Mouse (Mus musculus) cortical plate, adult 2 months (tissue): ENCODE results near the gene Fxyd2.

Experiments
- CTCF ChIP-seq: fragments of 200-500 bp; IDR thresholded peaks from 2 replicates; pipeline ENCODE4 v1.5.1; 2011; ENCODE audit warnings: mild to moderate bottlenecking, control low read depth, low read length; ENCODE audit not compliant: insufficient read depth; ENCODE audit errors: extremely low read depth
- POLR2A ChIP-seq: fragments of 200-500 bp; IDR thresholded peaks from 2 replicates; pipeline ENCODE4 v1.6.1; 2011; ENCODE audit warnings: mild to moderate bottlenecking, low read length, control low read depth; ENCODE audit not compliant: insufficient read depth; ENCODE audit errors: extremely low read depth

DNA sequence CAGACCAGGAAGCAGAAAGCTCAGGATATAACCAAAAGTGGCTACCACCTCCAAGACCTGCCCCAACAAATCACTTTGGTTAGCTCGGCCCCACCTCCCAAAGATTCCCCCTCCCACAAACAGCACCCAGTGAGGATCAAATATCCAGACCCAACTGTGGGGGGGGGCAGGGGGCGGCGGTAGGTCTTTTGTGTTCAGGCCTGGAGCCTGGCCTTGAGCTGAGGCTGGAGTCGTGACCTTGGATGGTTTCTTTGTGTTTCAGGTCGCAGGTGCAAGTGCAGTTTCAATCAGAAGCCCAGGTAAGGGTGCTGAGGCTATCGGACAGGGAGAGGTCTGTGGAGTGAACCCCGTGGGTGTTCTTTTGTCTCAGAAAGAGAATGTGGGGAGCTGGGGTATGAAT lies 8.2 kb upstream of the Fxyd2 start:
- no peak for TF ChIP-seq POLR2A
- no peak for TF ChIP-seq CTCF
